Mouse (Mus musculus) ES-E14 (cell line): ENCODE results near the gene Sgta. TPM values are rescaled to one million over a fixed set of nuclear protein-coding genes. Genes with fewer than 3 reads are reported as not detected.
A peak's percentile ranks its signal among the peaks of the same experiment; 100 is the strongest.

Experiments used
- DNase-seq: peaks from one replicate; pipeline ENCODE4 v3.0.0-alpha.2; 2013; ENCODE audit warnings: low read depth, low spot score
- H3K27ac ChIP-seq: 2 replicates; pipeline ENCODE4 v1.5.1; 2012; ENCODE audit warnings: low read depth, mild to moderate bottlenecking, low read length, moderate library complexity, mixed read lengths; ENCODE audit not compliant: poor library complexity, insufficient read depth, severe bottlenecking
- H3K36me3 ChIP-seq: 2 replicates; pipeline ENCODE4 v1.6.1; 2012; ENCODE audit warnings: mild to moderate bottlenecking, low read length, moderate library complexity, mixed read lengths; ENCODE audit not compliant: control insufficient read depth, poor library complexity, insufficient read depth, severe bottlenecking
- H3K4me1 ChIP-seq, 2 experiments: fragments of 150-350 bp in 1 of 2; sonication (generic) in 1 of 2; 2 replicates each; pipeline ENCODE4 v1.6.1; 2012; ENCODE audit warnings: low read length in 2 of 2, mild to moderate bottlenecking in 1 of 2, mixed read lengths in 1 of 2; ENCODE audit not compliant: control insufficient read depth in 2 of 2, insufficient read depth in 2 of 2, poor library complexity in 1 of 2
- H3K4me3 ChIP-seq, 2 experiments: fragments of 150-350 bp in 1 of 2; sonication (generic) in 1 of 2; 2 replicates each; pipeline ENCODE4 v1.5.1; 2012; ENCODE audit warnings: low read length in 2 of 2, low read depth in 1 of 2, mild to moderate bottlenecking in 1 of 2, mixed read lengths in 1 of 2; ENCODE audit not compliant: insufficient read depth in 1 of 2, poor library complexity in 1 of 2, severe bottlenecking in 1 of 2
- H3K9ac ChIP-seq: 2 replicates; pipeline ENCODE4 v1.6.1; 2012; ENCODE audit warnings: low read depth, mild to moderate bottlenecking, low read length, mixed read lengths; ENCODE audit not compliant: poor library complexity, insufficient read depth, severe bottlenecking
- H3K9me3 ChIP-seq: fragments of 150-350 bp; sonication (generic); 2 replicates; pipeline ENCODE4 v1.6.1; 2012; ENCODE audit warnings: low read depth, mild to moderate bottlenecking, low read length; ENCODE audit not compliant: control insufficient read depth, insufficient read depth
- CHD2 ChIP-seq: IDR thresholded peaks from 2 replicates; pipeline ENCODE4 v1.6.1; 2014; ENCODE audit warnings: mild to moderate bottlenecking, low read depth, low read length, inconsistent platforms
- HCFC1 ChIP-seq: IDR thresholded peaks from 2 replicates; pipeline ENCODE4 v1.6.1; 2012; ENCODE audit warnings: low read length, inconsistent platforms, borderline replicate concordance; ENCODE audit not compliant: insufficient read depth
- MAFK ChIP-seq: IDR thresholded peaks from 2 replicates; pipeline ENCODE4 v1.6.1; 2014; ENCODE audit warnings: mild to moderate bottlenecking, low read depth, low read length, inconsistent platforms; ENCODE audit not compliant: insufficient read depth
- ZC3H11A ChIP-seq: IDR thresholded peaks from 2 replicates; pipeline ENCODE4 v1.6.1; 2012; ENCODE audit warnings: low read depth, mild to moderate bottlenecking, inconsistent platforms, low read length, borderline replicate concordance
- ZNF384 ChIP-seq: IDR thresholded peaks from 2 replicates; pipeline ENCODE4 v1.6.1; 2012; ENCODE audit warnings: low read depth, low read length, inconsistent platforms
- in situ Hi-C, 2 experiments: fragments of 600-800 bp; cut with MboI; formaldehyde crosslinking; loops; one replicate each; pipeline ENCODE4 v1.15.1; 2025; ENCODE audit warnings: low sequenced_read_pairs in 2 of 2, inconsistent platforms in 1 of 2; ENCODE audit not compliant: unreplicated experiment in 2 of 2
- total RNA-seq: library from RNA; depleted of rRNA; stranded (reverse); fragments of 300-350 nt; gene quantifications from 2 replicates; pipeline ENCODE4 v1.2.3, GENCODE M21; 2012

Gene Sgta
- total RNA-seq, 1 experiment: 116 TPM

- Histone ChIP-seq H3K4me3 (no peak overlapping the region), H3K36me3 (no peaks in the 10 kb centered on the region), H3K27ac (no peak overlapping the region), H3K4me1 (peaks cover 0 to 6% of the 10 kb centered on the region in 2 experiments; a peak in 1 of 4 replicates), H3K9me3 (no peaks in the 10 kb centered on the region), H3K9ac (no peak overlapping the region)
- TF ChIP-seq MAFK (no peak), ZC3H11A (no peak), ZNF384 (no peak), CHD2 (no peak)
- DNase-seq: no peak
- in situ Hi-C loops: no loop called here
Observed at GRCm38 (mm10) chr10:81029031-81029430, 30.9 kb downstream of the Sgta start.

GRCm38 (mm10) chr10:81028219-81028618, 31.8 kb downstream of the Sgta start:
- Histone ChIP-seq H3K27ac (no peak overlapping the region), H3K4me3 (no peak overlapping the region), H3K36me3 (no peaks in the 10 kb centered on the region), H3K4me1 (peaks cover 0 to 6% of the 10 kb centered on the region in 2 experiments; a peak in 1 of 4 replicates), H3K9ac (no peak overlapping the region), H3K9me3 (no peaks in the 10 kb centered on the region)
- no peak for TF ChIP-seq CHD2
- in situ Hi-C loops: no loop called here
- DNase-seq: no peak

GRCm38 (mm10) chr10:81027331-81027730, 32.6 kb downstream of the Sgta start:
- H3K27ac ChIP-seq: no peak overlapping the region
- no peak overlapping the region for H3K4me3 ChIP-seq
- H3K4me1 ChIP-seq: peaks cover 0 to 8% of the 10 kb centered on the region in 2 experiments; a peak in 1 of 4 replicates
- DNase-seq: no peak
- TF ChIP-seq ZC3H11A (no peak), MAFK (no peak), CHD2 (no peak), HCFC1 (no peak), ZNF384 (no peak)
- H3K9ac ChIP-seq: no peak overlapping the region
- H3K36me3 ChIP-seq: no peaks in the 10 kb centered on the region
- H3K9me3 ChIP-seq: no peaks in the 10 kb centered on the region
- in situ Hi-C loops: no loop called here

- in situ Hi-C loops: no loop called here
- no peaks in the 10 kb centered on the region for H3K9me3 ChIP-seq
- DNase-seq: no peak
- H3K4me1 ChIP-seq: peaks cover 0 to 13% of the 10 kb centered on the region in 2 experiments; a peak in 1 of 4 replicates
- TF ChIP-seq MAFK (no peak), ZC3H11A (no peak), CHD2 (no peak), HCFC1 (no peak), ZNF384 (no peak)
- no peak overlapping the region for H3K27ac ChIP-seq
- H3K36me3 ChIP-seq: no peaks in the 10 kb centered on the region
- H3K4me3 ChIP-seq: no peak overlapping the region
- H3K9ac ChIP-seq: no peak overlapping the region
Observed at GRCm38 (mm10) chr10:81026857-81027256, 33.1 kb downstream of the Sgta start.

- in situ Hi-C loops: no loop called here
- no peaks in the 10 kb centered on the region for H3K36me3 ChIP-seq
- peak within 1 kb of the TSS; percentile 16 to 51; a peak in 2 of 4 replicates for H3K4me3 ChIP-seq
- no peak for DNase-seq
- TF ChIP-seq ZNF384: no peak
- H3K4me1 ChIP-seq: peaks cover 0 to 14% of the 10 kb centered on the region in 2 experiments; a peak in 1 of 4 replicates
- no peak within 1 kb of the TSS for H3K27ac ChIP-seq
- H3K9me3 ChIP-seq: no peaks in the 10 kb centered on the region
- no peak within 1 kb of the TSS for H3K9ac ChIP-seq
Observed at GRCm38 (mm10) chr10:81025639-81026275, 34.2 kb downstream of the Sgta start, which contains the start of gene Diras1. Diras1 (minus strand) TSS chr10:81025662.
